Mouse (Mus musculus) liver, postnatal 0 days (tissue): ENCODE measurements around the gene Bckdhb. TPM values are rescaled to one million over a fixed set of nuclear protein-coding genes. Genes with fewer than 3 reads are reported as not detected.

Experiments
- ATAC-seq: fragments of 200-750 bp; cut with Nextera tagmentation; 2 replicates; pipeline ENCODE4 v1.8.0; 2017; ENCODE audit warnings: mild to moderate bottlenecking, moderate library complexity
- DNase-seq: peaks from one replicate; pipeline ENCODE4 v3.0.0-alpha.2; 2016
- H3K27ac ChIP-seq: fragments of 300-500 bp; sonication (generic); 2 replicates; pipeline ENCODE4 v1.5.1; 2014; ENCODE audit warnings: antibody characterized with exemption, moderate library complexity, mild to moderate bottlenecking, low read depth
- H3K27me3 ChIP-seq: fragments of 300-500 bp; sonication (generic); 2 replicates; pipeline ENCODE4 v1.6.1; 2014; ENCODE audit warnings: low read length, control low read depth, mixed read lengths; ENCODE audit not compliant: insufficient read depth
- H3K36me3 ChIP-seq: fragments of 300-500 bp; sonication (generic); replicated peaks from 2 replicates; pipeline ENCODE4 v1.6.1; 2014; ENCODE audit warnings: mild to moderate bottlenecking, control low read depth, low read length, moderate library complexity, mixed read lengths; ENCODE audit not compliant: insufficient read depth
- H3K4me1 ChIP-seq: fragments of 300-500 bp; sonication (generic); 2 replicates; pipeline ENCODE4 v1.6.1; 2014; ENCODE audit warnings: antibody characterized with exemption, mild to moderate bottlenecking, control low read depth; ENCODE audit not compliant: insufficient read depth
- H3K4me2 ChIP-seq: fragments of 300-500 bp; sonication (generic); 2 replicates; pipeline ENCODE4 v1.6.1; 2014; ENCODE audit warnings: low read depth, mild to moderate bottlenecking, low read length, moderate library complexity, mixed read lengths
- H3K4me3 ChIP-seq: fragments of 300-500 bp; sonication (generic); 2 replicates; pipeline ENCODE4 v1.5.1; 2014; ENCODE audit warnings: low read depth, low read length
- H3K9ac ChIP-seq: fragments of 300-500 bp; sonication (generic); replicated peaks from 2 replicates; pipeline ENCODE4 v1.6.1; 2014; ENCODE audit warnings: mild to moderate bottlenecking, moderate library complexity
- H3K9me3 ChIP-seq: fragments of 300-500 bp; sonication (generic); 2 replicates; pipeline ENCODE4 v1.6.1; 2016; ENCODE audit warnings: mild to moderate bottlenecking, control low read depth, low read length, mixed read lengths
- CTCF ChIP-seq: sonication (generic); IDR thresholded peaks from 2 replicates; pipeline ENCODE4 v1.5.1; 2016; ENCODE audit warnings: antibody characterized with exemption, low read depth
- EP300 ChIP-seq: IDR thresholded peaks from 2 replicates; pipeline ENCODE4 v1.6.1; 2016; ENCODE audit warnings: antibody characterized with exemption, low read depth, mild to moderate bottlenecking
- WGBS: fragments of 180-500 bp; shearing (Covaris S2); extraction: QIAGEN DNeasy Blood & Tissue Kit; methylation state at CpG from one replicate; pipeline ENCODE4 v1.1.7; 2014; ENCODE audit not compliant: insufficient replicate concordance; 5-methylcytosine and 5-hydroxymethylcytosine counted together
- polyA plus RNA-seq: library from polyadenylated mRNA; unstranded; fragments of >200 nt; fragmentation: Nextera tagmentation; extraction: Ambion mirVana; gene quantifications from 2 replicates; pipeline ENCODE4 v1.2.1, GENCODE M21; 2015

Gene Bckdhb
- polyA plus RNA-seq, 1 experiment from 2014 or later = 123 TPM

- Histone ChIP-seq H3K9ac (no peak overlapping the region), H3K36me3 (no peaks in the 10 kb centered on the region), H3K27me3 (no peaks in the 10 kb centered on the region), H3K9me3 (no peaks in the 10 kb centered on the region), H3K4me2 (no peak overlapping the region), H3K4me3 (no peak overlapping the region), H3K4me1 (peaks cover 3% of the 10 kb centered on the region; the same call in 1 of the 2 replicates), H3K27ac (no peak overlapping the region)
- TF ChIP-seq CTCF = no peak
- TF ChIP-seq EP300 = no peak
- peak; percentile 78 for ATAC-seq
- peak; percentile 17 for DNase-seq
- WGBS = 67% methylated on average over 2 of the region's 2 CpGs
Observed at GRCm38 (mm10) chr9:83902086-83902485, 22.9 kb upstream of the Bckdhb start.

GRCm38 (mm10) chr9:83905820-83906219, 19.1 kb upstream of the Bckdhb start:
- DNase-seq (no peak), ATAC-seq (no peak)
- 47% methylated on average over 4 of the region's 4 CpGs for WGBS

GRCm38 (mm10) chr9:83907017-83907416, 17.9 kb upstream of the Bckdhb start:
- no peak overlapping the region for H3K9ac ChIP-seq
- no peaks in the 10 kb centered on the region for H3K27me3 ChIP-seq
- no peaks in the 10 kb centered on the region for H3K4me1 ChIP-seq
- DNase-seq (no peak), ATAC-seq (no peak)
- no peak overlapping the region for H3K4me3 ChIP-seq
- no peak for TF ChIP-seq EP300
- no peak for TF ChIP-seq CTCF
- no peak overlapping the region for H3K27ac ChIP-seq
- no peak overlapping the region for H3K4me2 ChIP-seq
- no peaks in the 10 kb centered on the region for H3K36me3 ChIP-seq
- H3K9me3 ChIP-seq = no peaks in the 10 kb centered on the region
- WGBS = 73% methylated on average over 3 of the region's 3 CpGs

More at GRCm38 (mm10) chr9:83905820-83906219, 19.1 kb upstream of the Bckdhb start:
- TF ChIP-seq EP300 (no peak), CTCF (peak; percentile 42)
- Histone ChIP-seq H3K9me3 (no peaks in the 10 kb centered on the region), H3K9ac (no peak overlapping the region), H3K27me3 (no peaks in the 10 kb centered on the region), H3K4me2 (no peak overlapping the region), H3K27ac (no peak overlapping the region), H3K4me3 (no peak overlapping the region), H3K4me1 (no peaks in the 10 kb centered on the region), H3K36me3 (no peaks in the 10 kb centered on the region)

- H3K4me2 ChIP-seq = no peak overlapping the region
- H3K27me3 ChIP-seq = no peaks in the 10 kb centered on the region
- no peak overlapping the region for H3K4me3 ChIP-seq
- ATAC-seq (no peak), DNase-seq (no peak)
- H3K36me3 ChIP-seq = no peaks in the 10 kb centered on the region
- no peaks in the 10 kb centered on the region for H3K4me1 ChIP-seq
- no peak overlapping the region for H3K9ac ChIP-seq
- TF ChIP-seq CTCF (no peak), EP300 (no peak)
- no peaks in the 10 kb centered on the region for H3K9me3 ChIP-seq
- WGBS = 71% methylated on average over 2 of the region's 2 CpGs
- H3K27ac ChIP-seq = no peak overlapping the region
Observed at GRCm38 (mm10) chr9:83909836-83910235, 15.1 kb upstream of the Bckdhb start.

GRCm38 (mm10) chr9:83910926-83911325, 14.0 kb upstream of the Bckdhb start:
- no peak overlapping the region for H3K9ac ChIP-seq
- 76% methylated on average over 2 of the region's 2 CpGs for WGBS
- no peak overlapping the region for H3K4me2 ChIP-seq
- H3K36me3 ChIP-seq = no peaks in the 10 kb centered on the region
- no peaks in the 10 kb centered on the region for H3K27me3 ChIP-seq
- no peak overlapping the region for H3K27ac ChIP-seq
- H3K4me3 ChIP-seq = no peak overlapping the region
- DNase-seq (no peak), ATAC-seq (no peak)
- no peaks in the 10 kb centered on the region for H3K9me3 ChIP-seq
- H3K4me1 ChIP-seq = no peaks in the 10 kb centered on the region
- TF ChIP-seq EP300 = no peak
- TF ChIP-seq CTCF = no peak

- TF ChIP-seq EP300 (no peak), CTCF (no peak)
- 0 out of 2 replicates have a peak, but pooled peaks cover 3% of the 10 kb centered on the region for H3K4me1 ChIP-seq
- H3K27ac ChIP-seq = no peak overlapping the region
- no peak overlapping the region for H3K9ac ChIP-seq
- H3K36me3 ChIP-seq = no peaks in the 10 kb centered on the region
- H3K9me3 ChIP-seq = no peaks in the 10 kb centered on the region
- DNase-seq (no peak), ATAC-seq (no peak)
- no peak overlapping the region for H3K4me2 ChIP-seq
- no peak overlapping the region for H3K4me3 ChIP-seq
- H3K27me3 ChIP-seq = no peaks in the 10 kb centered on the region
- WGBS = 64% methylated on average over 3 of the region's 3 CpGs
Observed at GRCm38 (mm10) chr9:83922076-83922475, 2.9 kb upstream of the Bckdhb start.

- Histone ChIP-seq H3K9ac (no peak overlapping the region), H3K4me3 (peak overlapping the region; percentile 73), H3K9me3 (no peaks in the 10 kb centered on the region), H3K4me1 (0 out of 2 replicates have a peak, but pooled peaks cover 3% of the 10 kb centered on the region), H3K36me3 (no peaks in the 10 kb centered on the region), H3K27me3 (no peaks in the 10 kb centered on the region), H3K27ac (peak overlapping the region; percentile 94; the same call in 1 of the 2 replicates), H3K4me2 (peak overlapping the region; percentile 90)
- 82% methylated on average over 5 of the region's 5 CpGs for WGBS
- TF ChIP-seq CTCF (no peak), EP300 (no peak)
- DNase-seq (no peak), ATAC-seq (no peak)
Observed at GRCm38 (mm10) chr9:83924356-83924755, 589 bp upstream of the Bckdhb start.
